Mouse (Mus musculus) olfactory bulb, adult 2 months (tissue): ENCODE results near the gene Ccn2.

Source experiments
- CTCF ChIP-seq: fragments of 200-500 bp; IDR thresholded peaks from 2 replicates; pipeline ENCODE4 v1.5.1; 2012; ENCODE audit warnings: low read depth, mild to moderate bottlenecking, low read length, moderate library complexity; ENCODE audit not compliant: insufficient read depth
- POLR2A ChIP-seq: fragments of 200-500 bp; IDR thresholded peaks from 2 replicates; pipeline ENCODE4 v1.6.1; 2012; ENCODE audit warnings: mild to moderate bottlenecking, low read depth, low read length, moderate library complexity; ENCODE audit not compliant: insufficient read depth

DNA sequence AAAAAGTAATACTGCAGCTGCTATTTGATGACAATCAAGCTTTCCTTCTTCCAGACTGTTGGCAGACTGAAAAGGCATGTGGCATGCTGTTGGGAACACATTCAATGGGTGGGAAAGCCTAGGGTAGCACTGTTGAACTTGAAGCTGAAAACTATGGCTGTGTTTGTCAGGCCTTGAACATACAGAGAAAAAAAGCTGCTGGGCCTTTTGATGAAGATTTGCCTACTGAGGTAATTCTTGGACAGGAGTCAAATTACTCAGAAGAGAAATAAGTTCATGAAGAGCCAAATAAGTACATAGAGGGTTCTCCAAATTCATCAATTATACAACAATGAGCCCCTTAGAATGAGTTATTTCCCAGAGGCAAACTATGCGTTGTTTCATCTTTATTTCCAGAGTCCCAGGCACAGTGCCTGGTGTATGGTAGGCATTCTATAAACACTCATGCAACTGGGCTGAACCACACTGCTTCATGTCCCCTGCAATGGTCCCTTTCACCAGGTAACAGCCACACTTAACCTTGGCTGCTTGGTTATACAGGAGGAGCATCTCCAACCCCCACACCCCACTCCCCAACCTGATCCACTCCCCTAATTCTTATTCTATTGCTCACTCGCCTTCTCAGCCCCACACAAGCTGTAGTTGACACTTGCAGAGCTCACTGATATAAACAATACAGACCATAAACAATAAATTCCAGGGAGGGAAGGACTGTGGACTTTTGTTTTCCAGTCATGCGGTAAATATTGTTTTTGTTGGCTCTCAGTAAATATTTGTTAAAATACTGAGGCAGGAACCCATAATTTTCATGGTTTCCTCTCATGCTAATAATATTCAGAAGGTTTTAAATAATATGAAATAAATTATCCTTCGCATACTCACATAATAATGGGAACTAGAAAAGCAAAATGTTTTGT is 22.9 kb upstream of the Ccn2 start:
- no peak for TF ChIP-seq CTCF
- TF ChIP-seq POLR2A = no peak
